Mouse (Mus musculus) CD4-positive, CD25-positive, alpha-beta regulatory T cell, adult 9 weeks (primary cell): ENCODE measurements around the gene Mpz. TPM values are rescaled to one million over a fixed set of nuclear protein-coding genes. Genes with fewer than 3 reads are reported as not detected.

Source experiments
- polyA plus RNA-seq: library from polyadenylated mRNA; unstranded; fragments of 100-300 nt; shearing (Covaris generic); gene quantifications from one replicate; pipeline ENCODE4 v1.2.1, GENCODE M21; 2017

Gene Mpz
- not detected for polyA plus RNA-seq

GRCm38 (mm10) chr1:171149974-171150760, at the start of gene Mpz, which contains the start of gene Sdhc:
Gene Mpz, plus strand, starts transcription at chr1:171150711.
Gene Sdhc, minus strand, starts transcription at chr1:171150603.

GRCm38 (mm10) chr1:171113873-171114299, 36.6 kb upstream of the Mpz start, which contains the start of gene Cfap126:
Gene Cfap126, plus strand, starts transcription at chr1:171113918.

GRCm38 (mm10) chr1:171195887-171196397, 45.4 kb downstream of the Mpz start, which contains the start of gene Pcp4l1:
Gene Pcp4l1, minus strand, starts transcription at chr1:171196268.

Other genes starting within 250 kb of the Mpz start
- not detected for gene Fcrlb, start 237.8 kb upstream of the Mpz start, polyA plus RNA-seq
- gene Fcrla, start 223.1 kb upstream of the Mpz start, polyA plus RNA-seq = 1.5 TPM
- 0.27 TPM for gene Fcgr2b, start 174.2 kb upstream of the Mpz start, polyA plus RNA-seq
- gene Fcgr4, start 131.8 kb upstream of the Mpz start, polyA plus RNA-seq = 0.22 TPM
- 1.3 TPM for gene Fcgr3, start 85.8 kb upstream of the Mpz start, polyA plus RNA-seq
- 2.0 TPM for gene Cfap126, start 36.8 kb upstream of the Mpz start, polyA plus RNA-seq
- 179 TPM for gene Sdhc, start 108 bp upstream of the Mpz start, polyA plus RNA-seq
- gene Pcp4l1, start 45.6 kb downstream of the Mpz start, polyA plus RNA-seq = not detected
- 0.61 TPM for gene Nr1i3, start 63.3 kb downstream of the Mpz start, polyA plus RNA-seq
- 45.0 TPM for gene Tomm40l, start 71.8 kb downstream of the Mpz start, polyA plus RNA-seq
- 0.62 TPM for gene Apoa2, start 74.3 kb downstream of the Mpz start, polyA plus RNA-seq
- gene Fcer1g, start 83.7 kb downstream of the Mpz start, polyA plus RNA-seq = 7.1 TPM
- gene Adamts4, start 99.7 kb downstream of the Mpz start, polyA plus RNA-seq = not detected
- gene Ndufs2, start 100.7 kb downstream of the Mpz start, polyA plus RNA-seq = 197 TPM
- gene B4galt3, start 119.6 kb downstream of the Mpz start, polyA plus RNA-seq = 51.6 TPM
- gene Ppox, start 130.5 kb downstream of the Mpz start, polyA plus RNA-seq = 89.0 TPM
- 51.7 TPM for gene Usp21, start 137.3 kb downstream of the Mpz start, polyA plus RNA-seq
- 77.9 TPM for gene Ufc1, start 144.3 kb downstream of the Mpz start, polyA plus RNA-seq
- gene Dedd, start 178.4 kb downstream of the Mpz start, polyA plus RNA-seq = 38.2 TPM
- 56.6 TPM for gene Nit1, start 194.9 kb downstream of the Mpz start, polyA plus RNA-seq
- gene Pfdn2, start 195.0 kb downstream of the Mpz start, polyA plus RNA-seq = 123 TPM
- gene Klhdc9, start 210.1 kb downstream of the Mpz start, polyA plus RNA-seq = not detected
- gene Nectin4, start 219.4 kb downstream of the Mpz start, polyA plus RNA-seq = not detected
- gene Arhgap30, start 238.2 kb downstream of the Mpz start, polyA plus RNA-seq = 258 TPM